Mouse (Mus musculus) spleen, postnatal 4 days (tissue): ENCODE data around the gene Sec62.

Experiments used
- DNase-seq, 2 experiments: peaks; one replicate each; pipeline ENCODE4 v3.0.0; 2022; ENCODE audit warnings: low spot score in 2 of 2

Gene Sec62

DNA sequence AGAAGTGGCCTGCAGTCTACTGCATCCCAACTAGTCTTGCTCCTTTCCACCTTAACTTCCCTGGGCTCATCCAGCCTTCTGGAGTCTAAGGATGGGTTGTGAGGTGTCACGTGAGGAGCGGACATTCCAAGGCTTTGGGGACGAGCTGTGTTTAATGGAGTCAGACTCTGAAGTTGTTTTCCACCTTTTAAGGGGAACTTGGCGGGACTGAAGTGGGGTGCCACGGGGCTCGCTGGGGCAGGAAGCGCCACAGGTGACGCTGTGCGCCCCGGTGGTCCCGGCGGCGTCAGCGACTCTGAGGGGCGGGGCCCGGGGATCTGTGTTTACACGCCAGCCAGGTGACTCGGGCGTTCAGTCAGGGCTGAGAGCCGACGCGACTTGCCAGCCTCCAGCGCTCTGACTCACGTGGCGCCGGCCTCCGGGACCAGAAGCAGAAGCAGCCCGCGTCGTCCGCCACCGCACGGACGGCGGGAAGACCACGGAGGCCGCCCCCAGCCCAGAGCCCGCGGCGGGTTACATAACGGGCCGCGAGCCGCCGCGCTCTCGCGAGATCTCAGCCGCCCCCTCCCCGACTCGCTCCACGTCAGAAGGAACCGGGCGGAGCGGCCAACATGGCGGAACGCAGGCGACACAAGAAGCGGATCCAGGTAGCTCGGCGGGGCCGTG, at the start of gene Sec62:
Gene Sec62 (plus strand): TSS at position 139 of the 666 bp plus-strand sequence.
- DNase-seq = peak; percentile 91 to 97

- no peak for DNase-seq
Measured at GRCm38 (mm10) chr3:30742891-30743290, 49.8 kb upstream of the Sec62 start.

DNA sequence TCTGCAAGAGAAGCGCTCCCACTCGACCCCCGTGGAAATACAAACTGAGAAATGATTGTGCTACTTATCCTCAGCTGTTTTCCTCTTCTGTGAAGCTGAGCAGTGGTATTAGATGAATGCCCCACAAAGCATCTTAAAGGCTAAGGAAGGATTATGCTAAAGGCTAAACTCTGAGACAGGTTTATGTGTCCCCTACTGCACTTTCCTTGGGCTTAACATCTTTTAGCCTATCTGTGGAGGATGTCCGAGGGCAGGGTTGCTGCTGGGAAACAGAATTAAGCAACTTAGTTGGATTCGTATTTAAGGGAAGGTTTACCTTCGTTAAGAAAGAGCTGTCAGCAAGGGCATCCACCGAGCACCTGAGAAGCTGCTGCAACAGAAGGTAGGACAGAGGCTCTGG, 46.7 kb upstream of the Sec62 start, which contains the start of gene Samd7:
Gene Samd7 (plus strand): TSS at position 288 of the 400 bp plus-strand sequence.
- DNase-seq = no peak

DNA sequence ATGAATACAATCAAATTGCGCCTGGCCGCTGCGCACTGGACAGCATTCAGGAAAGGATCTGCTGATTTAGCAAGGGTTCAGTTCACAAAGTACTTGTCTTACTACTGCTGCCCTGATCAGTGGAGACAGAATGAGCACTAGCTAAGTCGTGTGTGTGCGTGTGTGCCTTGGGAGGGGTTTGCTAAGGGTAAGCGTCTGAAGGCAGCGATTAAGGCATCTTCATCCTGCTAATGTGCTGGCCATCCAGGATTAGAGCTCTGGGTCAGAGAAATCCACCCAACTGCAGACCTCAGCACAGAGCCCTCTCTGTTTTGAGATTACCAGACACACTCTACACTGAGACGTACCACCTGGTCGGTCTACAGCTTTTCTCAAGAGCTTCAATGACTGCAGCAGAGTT, 44.4 kb upstream of the Sec62 start:
- DNase-seq = no peak

- no peak for DNase-seq
Measured at GRCm38 (mm10) chr3:30754696-30755095, 38.0 kb upstream of the Sec62 start.

GRCm38 (mm10) chr3:30764877-30765276, 27.8 kb upstream of the Sec62 start:
- peak; percentile 25 to 66 for DNase-seq

GRCm38 (mm10) chr3:30765311-30766027, 27.2 kb upstream of the Sec62 start:
- peak; percentile 85 for DNase-seq

DNA sequence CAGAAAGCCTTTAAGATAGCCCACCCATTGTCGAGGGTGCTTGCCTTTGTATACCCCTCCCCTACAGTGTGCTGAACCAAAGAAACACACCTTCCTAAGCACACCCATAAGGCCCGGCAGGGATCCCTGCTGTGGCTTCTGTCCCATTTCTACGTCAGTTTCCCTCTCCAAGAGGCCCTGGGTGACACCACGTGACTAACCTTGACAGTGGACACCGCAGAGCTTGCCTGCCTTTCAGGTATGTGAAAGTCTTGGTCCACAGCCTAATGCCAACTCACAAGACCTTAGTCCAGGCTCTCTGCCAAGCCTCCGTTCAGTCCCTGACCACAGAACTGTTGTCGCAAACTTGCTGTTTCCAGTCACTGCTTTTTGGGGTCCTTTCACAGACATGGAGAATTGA, 26.5 kb upstream of the Sec62 start:
- peak; percentile 36 to 73 for DNase-seq

GRCm38 (mm10) chr3:30767271-30767670, 25.4 kb upstream of the Sec62 start:
- DNase-seq = peak in 1 of 2 experiments; percentile 47

- DNase-seq = no peak
Measured at GRCm38 (mm10) chr3:30769755-30770515, 22.7 kb upstream of the Sec62 start.

DNA sequence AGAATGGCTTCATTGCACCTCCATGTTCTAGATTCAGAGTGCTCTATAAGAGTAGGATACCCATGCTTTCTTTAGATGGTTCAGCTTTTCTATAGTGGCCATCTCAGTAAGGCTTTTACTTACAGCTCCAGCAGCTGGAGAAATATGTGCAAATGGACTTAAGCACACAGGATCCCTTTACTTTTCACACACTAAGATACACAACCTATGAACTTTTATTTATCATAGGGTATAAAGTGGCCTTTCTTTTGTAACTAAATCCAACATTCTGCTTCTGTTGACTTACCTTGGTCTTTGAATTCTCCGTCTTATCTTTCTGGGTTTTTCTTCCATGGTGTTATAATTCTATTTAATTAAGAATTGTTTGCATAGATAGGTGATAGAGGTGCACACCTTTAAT, 21.1 kb upstream of the Sec62 start:
- DNase-seq = no peak

- no peak for DNase-seq
Measured at GRCm38 (mm10) chr3:30772631-30773030, 20.0 kb upstream of the Sec62 start.

GRCm38 (mm10) chr3:30774677-30775076, 18.0 kb upstream of the Sec62 start:
- no peak for DNase-seq

DNA sequence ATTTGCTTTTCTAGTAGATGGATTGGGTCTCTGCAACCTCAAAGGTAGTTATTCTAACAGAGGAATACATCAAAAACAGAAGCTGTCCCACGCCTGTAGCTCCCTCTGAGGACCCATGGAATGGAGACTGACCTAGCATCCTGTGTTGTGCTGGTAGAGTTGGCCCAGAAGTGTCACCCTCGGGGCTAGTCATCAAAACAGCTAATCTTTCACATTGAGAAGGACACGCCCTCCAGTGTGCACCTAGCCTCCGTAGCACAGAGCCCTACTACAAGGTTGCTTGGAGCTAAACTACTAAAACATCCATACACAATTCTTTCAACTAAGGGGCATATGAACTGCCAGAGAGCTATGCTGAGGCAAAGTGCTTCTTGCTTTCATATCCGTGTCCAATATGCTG, 14.7 kb upstream of the Sec62 start:
- no peak for DNase-seq

GRCm38 (mm10) chr3:30788531-30788930, 4.1 kb upstream of the Sec62 start:
- no peak for DNase-seq

DNA sequence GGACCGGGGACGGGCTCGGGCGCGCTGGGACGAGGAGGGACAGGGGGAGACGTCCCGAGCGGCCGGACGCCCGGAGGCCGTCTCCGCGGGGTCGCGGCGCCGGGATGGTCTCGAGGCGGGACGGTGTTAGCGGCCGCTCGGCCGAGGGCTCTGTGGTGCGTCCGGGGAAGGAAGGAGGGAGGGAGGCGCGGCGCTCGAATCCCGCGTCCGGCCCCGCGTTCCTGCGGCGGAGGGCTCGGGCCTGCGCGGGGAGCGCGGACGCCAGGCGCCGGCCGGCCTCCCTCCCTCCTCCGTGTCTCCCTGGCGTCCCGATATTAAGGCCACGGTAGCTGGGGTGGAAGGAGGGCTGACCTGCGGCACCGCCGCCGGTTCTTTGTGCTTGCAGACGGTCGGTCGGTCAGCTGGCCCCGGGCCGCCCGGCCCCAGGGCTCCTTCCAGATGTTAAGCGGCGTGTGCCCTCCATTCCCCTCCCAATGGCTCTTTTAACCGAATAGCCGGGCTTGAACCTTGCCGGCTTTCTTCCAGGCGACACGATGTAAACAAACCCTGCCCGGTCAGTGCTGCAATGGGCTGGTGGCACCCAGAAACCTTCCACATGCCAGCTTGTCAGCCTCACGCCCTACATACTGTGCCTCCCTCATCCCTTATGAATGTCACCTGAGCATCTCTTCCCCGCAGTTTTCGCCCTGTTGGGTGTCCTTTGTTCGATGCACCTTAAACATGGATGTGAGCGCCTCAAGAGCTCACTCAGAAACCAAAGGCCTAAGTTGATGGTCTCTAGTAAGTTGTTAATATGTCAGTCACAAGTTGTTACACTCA, 937 bp downstream of the Sec62 start:
- peak; percentile 36 to 74 for DNase-seq

- DNase-seq = no peak
Measured at GRCm38 (mm10) chr3:30802171-30802570, 9.5 kb downstream of the Sec62 start.

GRCm38 (mm10) chr3:30812881-30813280, 20.2 kb downstream of the Sec62 start:
- no peak for DNase-seq

DNA sequence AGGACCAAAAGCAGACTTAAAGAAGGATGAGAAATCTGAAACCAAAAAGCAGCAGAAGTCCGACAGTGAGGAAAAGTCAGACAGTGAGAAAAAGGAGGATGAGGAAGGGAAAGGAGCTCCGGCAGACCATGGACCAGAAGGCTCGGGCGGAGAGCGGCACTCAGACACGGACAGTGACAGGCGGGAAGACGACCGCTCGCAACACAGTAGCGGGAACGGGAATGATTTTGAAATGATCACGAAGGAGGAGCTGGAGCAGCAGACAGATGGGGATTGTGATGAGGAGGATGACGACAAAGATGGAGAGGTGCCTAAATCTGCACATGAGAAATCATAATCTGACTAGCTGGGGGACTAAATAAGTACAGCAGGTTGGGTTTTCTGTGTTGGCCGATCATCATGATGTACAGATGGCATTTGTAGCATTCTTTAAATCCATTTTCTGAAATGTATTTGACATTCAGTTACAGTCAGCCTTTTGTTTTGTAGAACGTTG, 26.0 kb downstream of the Sec62 start:
- no peak for DNase-seq

- DNase-seq = no peak
Measured at GRCm38 (mm10) chr3:30822163-30822562, 29.5 kb downstream of the Sec62 start.

DNA sequence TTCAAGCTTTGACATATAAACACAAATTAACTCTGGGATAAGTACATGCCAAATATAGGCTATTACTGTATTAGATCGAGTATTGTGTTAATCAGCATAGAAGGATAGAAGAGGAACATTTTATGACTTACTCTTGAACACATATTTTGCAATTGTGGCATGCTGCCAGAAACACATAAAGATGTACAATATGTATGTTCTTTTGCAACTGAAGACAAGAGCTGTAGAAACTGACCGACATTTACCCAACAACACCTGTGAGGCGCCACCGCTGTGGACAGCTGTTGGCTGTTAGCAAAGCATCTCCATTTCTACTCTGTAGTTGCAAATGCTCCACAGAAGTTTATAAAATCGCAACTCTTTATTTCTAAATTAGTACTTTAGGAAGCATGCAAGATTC, 33.4 kb downstream of the Sec62 start:
- DNase-seq = no peak
